Mouse (Mus musculus) midbrain, embryonic 14.5 days (tissue): Measurements from ENCODE around the gene Zdhhc19. TPM values are rescaled to one million over a fixed set of nuclear protein-coding genes. Genes with fewer than 3 reads are reported as not detected.

Source experiments
- ATAC-seq: fragments of 200-750 bp; cut with Nextera tagmentation; 2 replicates; pipeline ENCODE4 v1.8.0; 2017; ENCODE audit warnings: moderate number of reproducible peaks, moderate library complexity; ENCODE audit not compliant: low FRiP score, low TSS enrichment
- DNase-seq: peaks from one replicate; pipeline ENCODE4 v3.0.0-alpha.2; 2015
- H3K27ac ChIP-seq: fragments of 300-500 bp; sonication (generic); replicated peaks from 2 replicates; pipeline ENCODE4 v1.5.1; 2014; ENCODE audit warnings: mild to moderate bottlenecking, low read depth, low read length, moderate library complexity
- H3K27me3 ChIP-seq: fragments of 300-500 bp; sonication (generic); 2 replicates; pipeline ENCODE4 v1.6.1; 2014; ENCODE audit warnings: low read length, control low read depth, mixed read lengths; ENCODE audit not compliant: control insufficient read depth, insufficient read depth
- H3K36me3 ChIP-seq: fragments of 300-500 bp; sonication (generic); 2 replicates; pipeline ENCODE4 v1.6.1; 2014; ENCODE audit warnings: low read length, control low read depth; ENCODE audit not compliant: control insufficient read depth, insufficient read depth
- H3K4me1 ChIP-seq: fragments of 300-500 bp; sonication (generic); 2 replicates; pipeline ENCODE4 v1.6.1; 2014; ENCODE audit warnings: mild to moderate bottlenecking, antibody characterized with exemption, low read length, control low read depth; ENCODE audit not compliant: control insufficient read depth, insufficient read depth
- H3K4me2 ChIP-seq: fragments of 300-500 bp; sonication (generic); 2 replicates; pipeline ENCODE4 v1.6.1; 2014; ENCODE audit warnings: mild to moderate bottlenecking, low read length, moderate library complexity
- H3K4me3 ChIP-seq: fragments of 300-500 bp; sonication (generic); replicated peaks from 2 replicates; pipeline ENCODE4 v1.5.1; 2014; ENCODE audit warnings: low read depth, low read length
- H3K9ac ChIP-seq: fragments of 300-500 bp; sonication (generic); replicated peaks from 2 replicates; pipeline ENCODE4 v1.6.1; 2014; ENCODE audit warnings: mild to moderate bottlenecking, low read length, moderate library complexity
- H3K9me3 ChIP-seq: fragments of 300-500 bp; sonication (generic); 2 replicates; pipeline ENCODE4 v1.6.1; 2016; ENCODE audit warnings: low read length, control low read depth, mixed read lengths; ENCODE audit not compliant: control insufficient read depth
- WGBS: fragments of 180-500 bp; shearing (Covaris S2); extraction: QIAGEN DNeasy Blood & Tissue Kit; methylation state at CpG from one replicate; pipeline ENCODE4 v1.1.7; 2014; 5-methylcytosine and 5-hydroxymethylcytosine counted together
- polyA plus RNA-seq: library from polyadenylated mRNA; unstranded; fragments of >200 nt; fragmentation: Nextera tagmentation; extraction: Ambion mirVana; gene quantifications from 2 replicates; pipeline ENCODE4 v1.2.1, GENCODE M21; 2014

The Zdhhc19 gene
- polyA plus RNA-seq, 1 experiment from 2014 or later = not detected

- Histone ChIP-seq H3K9me3 (no peaks in the 10 kb centered on the region), H3K4me1 (no peaks in the 10 kb centered on the region), H3K4me3 (no peak overlapping the region), H3K27ac (no peak overlapping the region), H3K4me2 (no peak overlapping the region), H3K27me3 (no peaks in the 10 kb centered on the region), H3K36me3 (no peaks in the 10 kb centered on the region), H3K9ac (no peak overlapping the region)
- no peak for DNase-seq
- WGBS = 60% methylated on average over 18 of the region's 18 CpGs
- ATAC-seq = no peak
Measured at GRCm38 (mm10) chr16:32532878-32533826, 37.1 kb downstream of the Zdhhc19 start.

GRCm38 (mm10) chr16:32535157-32535751 lies 39.2 kb downstream of the Zdhhc19 start:
- Histone ChIP-seq H3K4me2 (no peak overlapping the region), H3K9ac (no peak overlapping the region), H3K27ac (no peak overlapping the region), H3K4me3 (no peak overlapping the region), H3K9me3 (no peaks in the 10 kb centered on the region), H3K36me3 (no peaks in the 10 kb centered on the region), H3K4me1 (no peaks in the 10 kb centered on the region), H3K27me3 (no peaks in the 10 kb centered on the region)
- DNase-seq = no peak
- 19% methylated on average over 5 of the region's 5 CpGs for WGBS
- no peak for ATAC-seq

- no peak overlapping the region for H3K4me2 ChIP-seq
- H3K9ac ChIP-seq = no peak overlapping the region
- ATAC-seq = no peak
- no peak overlapping the region for H3K4me3 ChIP-seq
- no peak for DNase-seq
- WGBS = 47% methylated on average over 5 of the region's 5 CpGs
- no peaks in the 10 kb centered on the region for H3K27me3 ChIP-seq
- H3K36me3 ChIP-seq = no peaks in the 10 kb centered on the region
- no peaks in the 10 kb centered on the region for H3K9me3 ChIP-seq
- H3K4me1 ChIP-seq = no peaks in the 10 kb centered on the region
- H3K27ac ChIP-seq = no peak overlapping the region
Measured at GRCm38 (mm10) chr16:32537867-32538660, 42.0 kb downstream of the Zdhhc19 start.

GRCm38 (mm10) chr16:32538761-32539255 lies 42.7 kb downstream of the Zdhhc19 start:
- H3K9me3 ChIP-seq = no peaks in the 10 kb centered on the region
- ATAC-seq (no peak), DNase-seq (peak; percentile 72)
- 20% methylated on average over 3 of the region's 3 CpGs for WGBS
- H3K27me3 ChIP-seq = no peaks in the 10 kb centered on the region
- H3K4me2 ChIP-seq = no peak overlapping the region
- no peaks in the 10 kb centered on the region for H3K4me1 ChIP-seq
- no peaks in the 10 kb centered on the region for H3K36me3 ChIP-seq
- no peak overlapping the region for H3K4me3 ChIP-seq
- H3K9ac ChIP-seq = no peak overlapping the region
- no peak overlapping the region for H3K27ac ChIP-seq

- H3K4me2 ChIP-seq = no peak overlapping the region
- WGBS = 93% methylated on average over 6 of the region's 6 CpGs
Measured at GRCm38 (mm10) chr16:32541338-32542179, 45.5 kb downstream of the Zdhhc19 start.

GRCm38 (mm10) chr16:32543422-32543821 lies 47.4 kb downstream of the Zdhhc19 start:
- H3K27ac ChIP-seq = no peak overlapping the region
- 83% methylated on average over 3 of the region's 3 CpGs for WGBS
- H3K4me2 ChIP-seq = no peak overlapping the region
- H3K9ac ChIP-seq = no peak overlapping the region
- DNase-seq = no peak
- no peaks in the 10 kb centered on the region for H3K27me3 ChIP-seq
- H3K9me3 ChIP-seq = no peaks in the 10 kb centered on the region
- H3K36me3 ChIP-seq = no peaks in the 10 kb centered on the region
- H3K4me3 ChIP-seq = no peak overlapping the region
- no peak for ATAC-seq
- H3K4me1 ChIP-seq = no peaks in the 10 kb centered on the region

More at GRCm38 (mm10) chr16:32541338-32542179, 45.5 kb downstream of the Zdhhc19 start:
- DNase-seq (no peak), ATAC-seq (no peak)
- H3K9me3 ChIP-seq = no peaks in the 10 kb centered on the region
- no peaks in the 10 kb centered on the region for H3K4me1 ChIP-seq
- no peak overlapping the region for H3K4me3 ChIP-seq
- no peak overlapping the region for H3K9ac ChIP-seq
- H3K27me3 ChIP-seq = no peaks in the 10 kb centered on the region
- no peaks in the 10 kb centered on the region for H3K36me3 ChIP-seq
- no peak overlapping the region for H3K27ac ChIP-seq

GRCm38 (mm10) chr16:32547156-32548068 lies 51.3 kb downstream of the Zdhhc19 start:
- no peaks in the 10 kb centered on the region for H3K27me3 ChIP-seq
- H3K9ac ChIP-seq = no peak overlapping the region
- no peaks in the 10 kb centered on the region for H3K4me1 ChIP-seq
- WGBS = 78% methylated on average over 10 of the region's 10 CpGs
- H3K9me3 ChIP-seq = no peaks in the 10 kb centered on the region
- DNase-seq = no peak
- H3K4me2 ChIP-seq = no peak overlapping the region
- ATAC-seq = no peak
- H3K36me3 ChIP-seq = no peaks in the 10 kb centered on the region
- no peak overlapping the region for H3K27ac ChIP-seq
- no peak overlapping the region for H3K4me3 ChIP-seq
